Mouse (Mus musculus) A20 (cell line): ENCODE measurements around the gene Ap3d1.
A peak's percentile ranks its signal among the peaks of the same experiment; 100 is the strongest.

Experiments used
- DNase-seq: peaks from one replicate; pipeline ENCODE4 v3.0.0-alpha.2; 2011; ENCODE audit warnings: low read depth, low spot score

Gene Ap3d1

DNA sequence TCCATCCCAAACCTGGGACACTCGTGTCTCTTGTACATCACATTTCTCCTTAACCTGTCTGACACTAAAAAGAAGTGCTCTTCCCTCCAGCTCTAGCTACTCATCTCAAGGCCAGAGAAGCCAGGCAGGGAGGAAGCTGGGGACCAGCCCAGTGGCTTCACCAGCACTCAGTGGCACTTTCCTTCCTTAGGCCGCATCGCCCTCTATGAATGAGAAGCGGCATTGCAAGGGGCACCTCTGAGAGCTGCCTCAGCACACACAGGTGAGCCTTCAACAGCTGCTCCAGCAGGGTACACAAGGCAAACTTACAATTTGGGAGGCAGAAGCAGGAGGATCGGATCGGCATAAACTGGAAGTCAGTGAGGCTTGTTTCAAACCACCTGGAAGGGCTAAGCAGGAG lies 57.9 kb downstream of the Ap3d1 start:
- peak; percentile 80 for DNase-seq

DNA sequence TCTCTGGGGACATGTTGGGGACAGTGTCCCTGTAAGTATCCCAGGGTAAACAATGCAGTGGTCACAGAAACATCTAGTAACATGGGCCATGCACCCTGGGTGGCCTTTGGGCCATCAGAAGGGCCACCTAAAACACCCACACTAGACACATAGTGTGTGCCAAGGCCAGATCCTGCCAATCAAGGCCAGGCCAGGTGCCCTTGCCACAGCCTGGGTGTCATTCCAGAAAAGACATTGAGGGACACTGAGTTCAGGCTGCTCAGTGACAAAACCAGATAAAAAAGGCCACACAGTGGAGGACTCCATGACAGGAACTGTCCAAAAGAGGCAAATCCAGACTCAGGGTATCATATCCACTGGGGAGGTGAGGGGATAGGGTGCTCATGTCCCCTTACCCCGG lies 58.4 kb downstream of the Ap3d1 start:
- no peak for DNase-seq

DNA sequence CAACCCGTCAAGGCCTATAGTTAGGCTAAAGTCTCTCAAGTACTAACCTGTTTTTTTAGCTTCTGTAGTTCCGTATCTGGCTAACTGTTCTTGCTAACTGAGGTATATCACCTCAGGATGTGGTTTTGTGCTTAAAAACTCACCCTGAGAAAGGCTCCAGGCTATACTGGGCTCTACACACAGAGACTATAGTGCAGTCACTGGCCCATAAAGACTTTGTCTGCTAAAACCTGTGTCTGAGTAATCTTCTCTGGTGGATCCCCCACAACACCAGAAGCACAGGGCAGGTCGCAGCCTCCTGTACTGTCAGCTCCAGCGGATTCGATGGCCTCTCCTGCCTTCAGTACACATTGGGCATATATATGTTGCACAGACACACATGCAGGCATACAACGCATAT lies 60.1 kb downstream of the Ap3d1 start:
- peak; percentile 77 for DNase-seq

DNA sequence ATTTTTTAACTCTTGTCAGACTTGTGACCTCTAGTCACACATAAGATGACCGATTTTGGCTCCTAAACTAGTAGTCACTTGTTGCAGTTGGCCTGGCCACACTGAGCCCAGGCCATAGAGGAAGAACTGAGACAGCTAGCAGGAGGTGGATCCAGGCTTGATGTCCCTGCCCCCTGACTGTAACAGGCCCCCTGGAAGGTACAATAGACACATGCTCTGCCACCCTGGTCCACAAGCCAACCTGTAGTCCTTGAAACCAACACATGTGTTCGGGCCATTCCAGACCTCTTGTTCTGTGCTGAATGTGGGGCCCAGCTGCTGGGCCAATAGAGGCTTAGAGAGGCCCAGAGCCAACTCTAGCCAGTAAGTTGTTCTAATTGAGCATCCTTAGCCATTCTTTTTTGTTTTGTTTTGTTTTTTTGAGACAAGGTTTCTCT lies 61.8 kb downstream of the Ap3d1 start:
- DNase-seq = peak; percentile 48

DNA sequence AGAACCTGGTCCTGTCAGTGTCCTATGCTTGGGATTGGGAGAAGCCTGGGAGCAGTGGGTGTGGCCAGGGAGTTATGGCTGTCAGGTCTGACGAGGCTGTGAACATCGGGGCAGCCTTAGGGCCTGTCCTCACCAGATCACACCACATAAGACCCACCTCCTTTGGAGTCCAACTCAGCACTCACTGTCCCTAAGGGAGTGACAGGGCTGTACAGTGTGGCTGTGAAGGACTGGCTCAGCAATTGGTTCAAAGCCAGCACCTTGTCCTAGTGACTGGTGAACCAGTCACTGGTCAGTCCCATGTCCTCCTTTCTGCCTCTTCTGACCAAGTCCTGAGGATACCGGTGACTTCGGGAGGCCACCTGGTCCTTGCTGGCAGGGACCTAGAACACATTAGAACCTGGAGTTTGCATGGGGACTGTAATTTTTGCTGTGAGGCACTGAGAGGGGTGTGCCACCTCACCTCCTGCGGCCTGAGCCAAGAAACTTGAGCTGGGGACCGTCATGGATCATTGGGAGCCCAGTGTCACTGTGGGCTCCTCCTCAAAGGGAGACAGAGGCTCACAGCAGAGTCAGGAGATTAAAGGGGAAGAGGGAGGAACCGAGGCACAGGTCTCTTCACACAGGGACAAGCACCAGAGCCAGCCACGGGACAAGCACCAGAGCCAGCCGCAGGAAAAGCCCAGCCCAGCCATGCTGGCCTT lies 62.4 kb downstream of the Ap3d1 start:
- peak; percentile 21 for DNase-seq

DNA sequence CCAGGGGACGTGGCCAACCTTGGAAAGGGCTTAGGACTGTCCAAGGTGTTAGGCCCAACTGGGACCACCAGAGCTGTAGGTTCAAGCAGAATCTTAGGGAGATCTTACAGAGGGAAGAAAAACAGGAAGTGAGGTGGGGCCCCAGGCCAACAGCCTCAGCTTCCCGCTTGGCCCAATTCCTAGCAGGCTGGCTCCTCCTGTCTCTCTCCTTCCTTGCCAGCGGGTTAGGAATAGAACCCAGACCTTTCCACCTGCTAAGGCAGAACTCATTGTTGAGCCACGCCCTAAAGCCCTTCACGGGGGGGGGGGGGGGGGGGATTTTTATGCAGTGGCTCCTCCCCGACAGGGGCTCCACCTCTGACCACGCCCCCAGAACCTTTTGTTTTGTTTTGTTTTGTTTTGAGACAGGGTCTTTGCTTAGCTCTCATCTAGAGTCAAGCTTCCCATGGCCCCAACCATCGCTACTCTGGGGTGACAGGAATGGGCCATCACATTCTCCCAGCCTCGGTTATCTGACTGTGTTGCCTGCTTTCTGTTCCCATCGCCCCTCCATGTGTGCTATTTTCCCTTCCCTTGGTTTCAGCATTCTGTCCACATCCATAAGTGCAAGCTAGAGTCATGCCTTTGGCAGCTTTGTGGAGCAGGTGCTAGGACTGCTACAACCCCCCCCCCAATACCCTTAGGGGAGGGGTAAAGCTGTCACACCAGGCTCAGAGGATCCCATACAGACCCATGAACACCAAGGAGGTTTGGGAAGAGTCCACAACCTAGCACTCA lies 63.3 kb downstream of the Ap3d1 start:
- peak; percentile 87 for DNase-seq

DNA sequence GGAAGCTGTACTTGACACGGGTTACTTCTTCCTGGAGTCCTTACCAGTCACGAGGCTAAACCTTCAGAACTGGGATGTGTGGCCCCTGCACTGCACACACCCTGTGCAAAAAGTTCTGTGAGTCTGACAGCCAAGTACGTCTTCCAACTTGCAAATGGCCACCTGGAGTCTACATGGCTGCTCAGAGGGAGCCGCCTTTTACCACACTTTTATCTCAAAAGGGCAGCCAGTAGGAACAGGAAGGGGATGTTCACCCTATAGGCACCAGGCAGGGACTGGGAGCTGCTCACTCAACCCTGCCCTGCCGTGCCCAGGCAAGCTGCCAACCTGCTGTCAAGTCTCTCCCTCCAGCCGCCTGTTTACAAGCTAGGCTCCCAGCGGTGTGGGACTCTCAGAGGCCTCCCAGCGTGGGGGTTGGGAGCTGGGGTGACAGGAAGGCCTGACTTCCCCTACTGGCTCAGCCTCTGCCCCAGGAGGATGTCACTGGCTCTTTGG lies 64.1 kb downstream of the Ap3d1 start, which contains the start of gene Mknk2:
Gene Mknk2 (minus strand): TSS at position 171 of the 495 bp plus-strand sequence.
- peak; percentile 89 for DNase-seq

DNA sequence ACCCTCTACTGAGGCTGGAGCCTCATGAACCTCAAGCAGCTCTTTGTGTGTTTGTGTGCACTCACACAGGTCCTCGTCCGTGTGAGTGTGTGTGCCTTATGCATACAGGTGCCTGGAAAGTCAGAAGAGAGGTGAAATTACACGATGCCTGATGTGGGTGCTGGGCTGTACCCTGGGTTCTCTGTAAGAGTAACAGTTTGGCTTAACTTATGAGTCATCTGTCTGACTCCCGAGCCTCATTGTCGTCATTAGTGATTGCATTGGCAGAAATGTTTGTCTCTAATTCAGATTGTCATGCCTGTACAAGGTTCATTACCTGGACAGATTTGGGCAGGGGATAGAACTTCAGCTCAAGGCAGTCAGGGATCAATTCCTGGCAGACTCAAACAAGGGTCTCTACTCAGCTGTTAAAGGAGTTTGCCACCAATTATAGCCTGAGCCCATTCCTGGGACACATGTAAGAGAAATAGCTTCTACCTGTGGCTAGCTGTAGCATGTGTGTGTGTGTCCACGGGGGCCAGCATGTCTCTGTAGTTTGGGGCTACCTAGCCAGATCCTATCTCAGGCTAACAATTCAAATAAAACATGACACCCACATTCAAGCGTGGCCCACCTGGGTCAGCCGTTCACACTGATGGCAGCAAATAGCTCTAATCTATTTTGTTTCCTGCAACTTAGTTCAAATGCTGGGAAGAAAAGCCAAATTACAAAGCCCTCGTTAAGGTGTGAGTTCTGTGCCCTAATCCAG lies 64.8 kb downstream of the Ap3d1 start:
- peak; percentile 78 for DNase-seq

DNA sequence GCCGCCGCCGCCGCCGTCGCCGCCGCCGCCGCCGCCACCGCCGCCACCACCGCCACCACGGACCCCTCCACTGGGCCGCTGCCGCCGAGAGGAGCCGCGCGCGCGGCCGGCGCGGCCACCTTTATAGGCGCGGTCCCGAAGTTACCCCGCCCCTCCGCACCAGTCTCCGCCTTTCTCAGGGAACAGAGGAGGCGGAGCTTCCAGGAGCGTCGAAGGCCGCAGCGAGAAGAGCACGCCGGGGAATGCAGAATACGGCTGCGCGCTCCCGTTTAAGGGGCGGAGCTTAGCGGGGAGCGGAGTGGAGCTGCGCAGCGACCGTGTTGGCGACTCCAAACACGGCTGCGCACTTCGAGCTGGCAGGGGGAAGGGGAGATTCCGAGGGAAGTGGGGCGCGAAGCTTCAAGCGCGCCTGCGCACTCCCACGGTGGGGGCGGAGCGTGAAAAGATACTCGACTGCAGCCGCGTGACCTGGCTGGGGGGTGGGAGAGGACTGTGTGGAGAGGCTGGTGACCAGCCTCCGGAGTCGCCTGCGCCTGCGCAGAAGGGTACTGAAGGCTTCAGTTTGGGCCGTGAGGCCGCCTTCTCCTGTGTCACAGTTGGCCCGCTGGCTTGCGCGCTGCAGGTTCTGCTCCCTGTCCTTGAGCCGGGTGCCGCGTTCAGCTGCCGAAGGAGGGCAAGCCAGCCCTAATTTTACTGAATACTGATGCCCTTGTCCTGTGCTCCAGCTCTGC lies 65.7 kb downstream of the Ap3d1 start:
- DNase-seq = peak; percentile 100

DNA sequence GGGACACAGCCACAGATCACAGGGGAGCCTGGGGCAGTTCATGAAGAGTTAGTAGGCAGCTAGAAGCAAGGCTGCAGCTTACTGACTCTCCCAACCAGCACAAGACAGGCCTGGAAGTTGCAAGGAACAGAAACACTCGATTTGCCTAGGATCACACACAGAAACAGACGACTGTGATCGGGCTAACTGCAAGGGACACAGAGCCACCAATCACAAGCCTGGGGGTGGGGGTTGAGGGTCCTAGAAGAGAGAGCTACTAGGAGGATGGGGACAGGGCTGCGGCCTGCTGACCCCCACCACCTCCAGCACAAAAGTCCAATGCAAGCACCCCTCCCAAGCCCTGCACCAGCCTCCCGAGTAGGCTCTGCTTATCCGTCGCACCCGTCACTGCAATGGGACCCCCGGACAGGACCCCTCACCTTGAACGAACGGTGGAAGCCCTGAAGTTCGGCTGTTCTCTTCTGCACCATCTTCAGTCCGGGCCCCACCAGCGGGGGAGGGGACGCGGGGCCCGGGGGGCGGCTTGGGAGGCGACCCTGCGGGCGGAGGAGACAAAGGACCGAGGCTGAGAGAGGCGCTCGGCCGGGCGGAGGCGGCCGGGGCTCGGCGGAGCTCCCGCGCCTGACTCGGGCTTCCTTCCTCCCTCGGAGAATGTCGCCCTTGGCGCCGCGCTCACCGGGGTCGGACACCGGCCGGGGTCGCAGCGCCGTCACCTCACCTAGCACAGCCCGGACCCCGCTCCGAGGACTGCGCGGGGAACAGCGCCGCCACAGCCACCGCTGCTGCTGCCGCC lies 66.5 kb downstream of the Ap3d1 start:
- DNase-seq = peak; percentile 52

DNA sequence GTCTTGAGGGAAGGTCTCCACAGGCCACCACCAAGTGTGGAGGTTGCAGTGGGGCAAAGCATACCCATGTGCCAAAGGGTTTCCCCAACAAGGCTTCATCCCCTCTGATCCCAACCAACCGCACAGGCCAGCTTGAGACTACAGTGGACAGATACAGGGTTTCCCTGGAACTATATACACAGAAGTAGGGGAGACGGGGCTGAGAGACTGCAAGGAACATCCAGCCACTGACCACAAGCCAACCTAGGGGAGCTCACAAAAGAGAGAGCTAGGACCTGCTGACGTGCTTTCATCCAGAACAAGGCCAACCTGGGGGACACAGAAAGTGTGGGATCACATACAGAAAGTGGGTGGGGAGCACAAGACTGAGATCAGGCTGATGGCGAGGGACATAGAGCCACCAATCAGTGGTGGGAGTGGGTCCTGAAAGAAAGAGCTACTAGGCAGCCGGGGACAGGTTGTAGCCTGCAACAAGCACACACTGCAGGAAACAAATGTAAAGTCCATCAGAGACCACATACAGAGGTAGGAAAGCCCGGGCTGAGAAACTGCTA lies 67.1 kb downstream of the Ap3d1 start:
- DNase-seq = no peak

DNA sequence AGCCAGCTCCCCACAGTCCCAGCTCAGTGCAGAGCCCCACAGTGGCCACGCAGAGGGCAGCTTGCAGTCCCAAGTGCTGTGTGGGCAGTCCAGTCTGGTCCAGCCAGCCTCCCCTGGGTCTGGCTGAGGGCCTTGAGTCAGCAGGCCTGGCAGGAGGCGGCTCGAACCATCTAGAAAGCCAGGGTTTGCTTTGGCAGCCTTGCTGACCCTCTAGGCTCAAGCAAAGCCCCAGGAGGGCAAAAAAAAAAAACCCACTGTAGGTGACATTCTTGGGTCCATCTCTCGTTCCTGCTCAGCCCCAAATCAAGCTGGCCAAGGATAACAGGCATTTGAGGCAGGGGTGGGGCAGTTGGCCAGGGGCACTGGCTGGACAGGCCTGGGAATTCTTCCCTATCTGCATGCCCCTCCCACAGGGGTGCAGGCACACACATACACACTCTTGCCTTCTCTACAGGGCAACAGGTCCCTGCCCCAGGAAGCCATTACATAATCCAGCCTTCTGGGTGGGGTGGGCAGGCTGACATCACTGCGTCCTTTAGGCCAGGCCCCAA lies 67.8 kb downstream of the Ap3d1 start:
- DNase-seq = no peak

DNA sequence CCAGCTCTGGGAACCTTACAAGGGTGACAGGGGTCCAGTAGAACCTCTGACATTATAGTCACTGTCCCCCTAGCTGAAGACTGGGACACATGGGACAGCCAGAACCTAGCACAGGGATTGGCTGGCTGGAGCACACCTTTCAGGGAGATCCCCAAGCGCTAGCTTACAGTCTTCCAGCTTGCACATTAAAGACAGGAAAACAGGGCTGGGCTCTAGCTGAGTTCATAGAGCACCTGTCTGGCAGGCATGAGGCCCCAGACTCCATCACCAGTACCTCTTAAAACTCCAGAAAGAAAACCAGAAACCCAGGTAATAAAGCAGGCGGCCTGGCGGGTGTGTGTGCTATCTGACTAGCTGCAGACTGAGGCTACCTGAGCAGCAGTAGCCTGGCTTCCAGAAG lies 68.4 kb downstream of the Ap3d1 start:
- DNase-seq = no peak

DNA sequence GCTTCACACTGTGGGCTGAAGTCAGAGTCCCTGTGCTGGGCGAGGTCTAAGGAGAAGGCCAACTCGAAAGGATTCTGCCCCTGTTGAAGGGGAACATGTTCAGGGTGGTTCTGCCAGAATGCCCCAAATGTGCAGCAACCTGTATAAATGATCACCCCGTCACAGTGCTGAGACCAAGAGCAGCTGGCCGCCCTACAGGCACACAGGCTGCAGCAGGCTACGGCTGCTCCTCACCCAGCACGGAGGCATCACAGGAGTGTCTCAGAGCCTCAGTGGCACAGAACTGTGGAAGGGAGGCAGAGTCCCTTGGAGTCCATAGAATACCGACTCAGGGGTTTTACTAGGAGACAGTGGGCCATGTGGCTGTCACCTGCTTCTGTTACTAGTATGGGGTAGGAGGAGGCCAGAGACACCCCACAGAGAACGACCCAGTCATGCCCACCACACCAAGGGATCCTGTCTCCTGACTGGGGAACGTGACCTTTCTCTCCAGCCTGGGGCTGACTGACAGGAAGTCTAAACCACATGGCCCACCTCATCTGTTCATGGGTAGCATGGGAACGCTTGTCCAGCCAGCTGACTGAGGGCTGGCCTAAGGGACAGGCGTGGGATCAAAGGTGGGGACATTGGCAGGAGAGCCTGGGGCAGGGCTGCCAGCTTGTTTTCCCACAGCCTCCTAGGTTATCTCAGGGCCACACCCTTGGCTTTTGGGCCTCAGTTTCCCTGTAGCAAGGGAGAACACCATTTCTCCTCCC lies 70.0 kb downstream of the Ap3d1 start:
- no peak for DNase-seq

DNA sequence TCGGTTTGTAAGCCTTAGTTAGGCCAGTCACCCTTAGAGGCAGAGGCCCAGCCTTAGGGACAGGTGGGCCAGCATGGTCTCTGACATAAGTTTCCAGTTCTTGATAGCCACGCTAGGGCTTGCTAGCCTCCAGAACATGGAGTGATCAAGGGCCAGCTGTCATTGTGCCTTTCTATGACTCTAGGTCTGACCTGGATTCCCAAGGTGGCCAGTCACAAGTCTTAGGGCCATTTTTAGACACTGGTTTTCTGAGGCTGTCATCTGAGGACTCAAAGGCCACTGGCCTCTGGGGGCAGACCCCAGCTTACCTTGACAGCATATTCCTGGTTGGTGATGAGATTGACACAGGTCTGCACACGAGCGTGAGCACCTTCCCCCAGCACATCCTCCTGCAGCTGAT lies 70.8 kb downstream of the Ap3d1 start:
- no peak for DNase-seq

DNA sequence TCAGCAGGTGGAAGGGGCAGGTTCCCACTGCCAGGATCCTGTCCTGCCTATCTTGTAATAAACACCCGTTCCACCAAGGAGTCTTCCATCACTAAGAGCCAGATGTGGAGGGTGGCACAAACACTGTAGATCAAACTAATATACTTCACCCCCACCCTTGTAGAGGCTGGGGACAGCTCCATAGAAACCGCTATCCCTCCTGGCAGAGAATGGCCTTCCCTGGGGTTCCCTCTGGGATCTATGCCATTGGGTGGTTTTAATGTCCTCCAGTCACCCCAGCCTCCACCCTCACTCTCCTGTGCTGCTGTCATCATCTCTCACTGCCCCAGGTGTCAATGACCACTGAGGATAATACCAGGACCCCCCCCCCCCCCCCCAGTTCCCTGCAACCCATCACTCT lies 71.5 kb downstream of the Ap3d1 start:
- DNase-seq = no peak

DNA sequence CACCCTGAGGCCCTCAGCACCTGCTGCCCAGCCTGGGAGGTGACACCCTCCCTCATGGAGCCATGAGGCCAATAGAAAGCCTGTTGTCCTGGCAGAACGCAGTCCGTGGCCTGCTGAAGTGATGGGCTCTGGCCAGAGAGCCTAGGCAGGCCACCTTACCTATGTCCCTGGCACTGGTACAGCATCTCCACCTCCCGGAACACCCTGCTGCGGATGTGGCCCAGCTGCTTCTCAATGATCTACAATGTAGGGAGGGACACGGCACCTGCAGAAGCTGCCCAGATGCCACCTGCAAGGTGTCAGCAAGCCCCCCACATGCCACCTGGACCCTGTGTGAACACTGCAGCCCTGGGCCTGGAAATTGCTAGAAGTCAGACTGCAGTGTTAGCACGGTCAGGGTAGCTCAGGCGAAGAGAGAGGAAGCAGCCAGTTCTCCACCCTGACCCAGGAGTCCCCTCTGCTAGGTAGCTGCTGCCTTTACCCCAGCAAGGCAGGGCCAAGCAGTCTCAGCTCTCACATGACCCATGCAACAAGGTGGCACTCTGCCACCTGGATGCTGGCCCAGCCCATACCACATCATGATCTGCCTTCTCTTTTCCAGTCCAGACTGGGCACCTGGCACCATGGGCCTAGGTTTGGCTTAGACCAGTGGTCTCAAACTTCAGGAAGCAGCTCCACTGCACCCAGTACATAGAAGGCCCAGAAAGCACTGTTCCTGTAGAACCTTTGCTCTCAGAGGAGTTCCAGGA lies 72.2 kb downstream of the Ap3d1 start:
- DNase-seq = no peak

DNA sequence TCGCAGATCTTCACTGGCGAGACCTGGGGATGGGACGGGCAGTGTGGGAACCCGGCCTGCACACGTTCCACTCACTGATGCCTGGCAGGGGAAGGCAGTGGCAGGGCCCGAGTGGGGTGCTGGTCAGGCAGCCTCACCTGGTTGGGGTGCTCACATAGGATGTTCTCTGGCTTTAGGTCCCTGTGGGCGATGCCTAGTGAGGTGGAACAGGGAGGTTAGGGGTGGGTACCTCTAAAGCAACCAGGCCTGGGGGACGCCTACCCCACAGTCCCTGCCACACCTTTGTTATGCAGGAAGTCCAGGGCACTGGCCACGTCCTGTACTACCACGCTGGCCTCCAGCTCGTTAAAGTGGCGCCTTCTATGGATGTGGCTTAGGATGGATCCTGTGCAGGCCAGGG lies 73.0 kb downstream of the Ap3d1 start:
- no peak for DNase-seq

DNA sequence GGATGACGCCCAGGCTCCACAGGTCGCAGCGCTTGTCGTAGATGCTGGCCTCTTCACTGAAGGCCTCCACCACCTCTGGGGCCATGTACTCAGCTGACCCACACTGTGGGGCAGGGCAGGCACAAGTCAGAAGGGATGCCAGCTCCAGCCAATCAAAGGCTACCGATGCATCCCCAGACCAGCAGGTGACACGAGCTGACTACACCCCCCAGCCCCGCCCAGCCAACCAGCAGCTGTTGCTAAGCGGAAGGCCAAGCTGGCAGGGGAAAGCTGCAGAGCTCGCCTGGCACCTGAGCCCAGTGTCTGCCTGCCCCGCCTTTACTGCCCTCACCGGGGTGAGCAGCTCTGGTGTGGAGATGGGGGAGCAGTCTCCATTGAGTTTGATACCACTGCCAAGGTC lies 73.5 kb downstream of the Ap3d1 start:
- no peak for DNase-seq
